Mouse (Mus musculus): ENCODE data around the gene Rrp7a.

Rrp7a gene

GRCm38 (mm10) chr15:83112898-83113297 lies 9.7 kb downstream of the Rrp7a start:
- peak; percentile 54 for DNase-seq (ENCODE audit: extremely low spot score, low spot score)

GRCm38 (mm10) chr15:83111874-83112273 lies 10.7 kb downstream of the Rrp7a start:
- DNase-seq (ENCODE audit: extremely low spot score, low spot score) = no peak

GRCm38 (mm10) chr15:83111290-83111689 lies 11.3 kb downstream of the Rrp7a start:
- DNase-seq (ENCODE audit: extremely low spot score, low spot score) = no peak

- no peak for DNase-seq (ENCODE audit: extremely low spot score, low spot score)
Measured at GRCm38 (mm10) chr15:83107814-83108213, 14.8 kb downstream of the Rrp7a start.

- DNase-seq (ENCODE audit: extremely low spot score, low spot score) = no peak
Measured at GRCm38 (mm10) chr15:83106426-83106825, 16.2 kb downstream of the Rrp7a start.

- DNase-seq (ENCODE audit: extremely low spot score, low spot score) = no peak
Measured at GRCm38 (mm10) chr15:83103111-83103510, 19.5 kb downstream of the Rrp7a start.

GRCm38 (mm10) chr15:83100332-83100662 lies 22.3 kb downstream of the Rrp7a start:
- DNase-seq (ENCODE audit: extremely low spot score, low spot score) = no peak

- peak; percentile 86 for DNase-seq (ENCODE audit: extremely low spot score, low spot score)
Measured at GRCm38 (mm10) chr15:83099533-83100331, 22.9 kb downstream of the Rrp7a start.

- no peak for DNase-seq (ENCODE audit: extremely low spot score, low spot score)
Measured at GRCm38 (mm10) chr15:83095950-83096349, 26.7 kb downstream of the Rrp7a start.

- no peak for DNase-seq (ENCODE audit: extremely low spot score, low spot score)
Measured at GRCm38 (mm10) chr15:83093687-83094086, 28.9 kb downstream of the Rrp7a start.

GRCm38 (mm10) chr15:83090874-83091273 lies 31.7 kb downstream of the Rrp7a start:
- DNase-seq (ENCODE audit: extremely low spot score, low spot score) = no peak

- no peak for DNase-seq (ENCODE audit: extremely low spot score, low spot score)
Measured at GRCm38 (mm10) chr15:83089429-83089605, 33.3 kb downstream of the Rrp7a start, which contains the start of gene Serhl. Serhl (plus strand) TSS chr15:83089506.

- peak; percentile 33 for DNase-seq (ENCODE audit: extremely low spot score, low spot score)
Measured at GRCm38 (mm10) chr15:83088495-83089428, 33.8 kb downstream of the Rrp7a start.

- DNase-seq (ENCODE audit: extremely low spot score, low spot score) = no peak
Measured at GRCm38 (mm10) chr15:83086636-83087328, 35.8 kb downstream of the Rrp7a start.

- no peak for DNase-seq (ENCODE audit: extremely low spot score, low spot score)
Measured at GRCm38 (mm10) chr15:83085901-83086300, 36.7 kb downstream of the Rrp7a start.

- no peak for DNase-seq (ENCODE audit: extremely low spot score, low spot score)
Measured at GRCm38 (mm10) chr15:83084022-83084640, 38.5 kb downstream of the Rrp7a start.

- DNase-seq (ENCODE audit: extremely low spot score, low spot score) = no peak
Measured at GRCm38 (mm10) chr15:83083530-83083929, 39.1 kb downstream of the Rrp7a start.

GRCm38 (mm10) chr15:83075607-83076525 lies 46.7 kb downstream of the Rrp7a start:
- DNase-seq (ENCODE audit: extremely low spot score, low spot score) = no peak

- DNase-seq (ENCODE audit: extremely low spot score, low spot score) = no peak
Measured at GRCm38 (mm10) chr15:83074179-83074578, 48.4 kb downstream of the Rrp7a start.

GRCm38 (mm10) chr15:83071752-83072151 lies 50.8 kb downstream of the Rrp7a start:
- no peak for DNase-seq (ENCODE audit: extremely low spot score, low spot score)

GRCm38 (mm10) chr15:83070942-83071341 lies 51.7 kb downstream of the Rrp7a start:
- no peak for DNase-seq (ENCODE audit: extremely low spot score, low spot score)

Measured in neural tube, embryonic 10.5 days (tissue).